Mouse (Mus musculus) cerebellum, adult 11 months (tissue): ENCODE data around the gene Cpeb3.
"Not testable (repeated sequence)": the region's sequence is repeated elsewhere in the genome, so short reads cannot be mapped to it uniquely, and the experiment has no call there.

Experiments used
- DNase-seq: peaks from one replicate; pipeline ENCODE4 v3.0.0; 2022

Cpeb3 gene

GRCm38 (mm10) chr19:37206641-37207302 is 1.6 kb downstream of the Cpeb3 start:
- no peak for DNase-seq

- DNase-seq, result not testable (repeated sequence)
Measured at GRCm38 (mm10) chr19:37205155-37205554, 3.2 kb downstream of the Cpeb3 start.

- no peak for DNase-seq
Measured at GRCm38 (mm10) chr19:37203371-37203770, 5.0 kb downstream of the Cpeb3 start.

GRCm38 (mm10) chr19:37199889-37200288 is 8.5 kb downstream of the Cpeb3 start:
- DNase-seq, result no peak

- DNase-seq, result no peak
Measured at GRCm38 (mm10) chr19:37198165-37198880, 10.1 kb downstream of the Cpeb3 start.

- no peak for DNase-seq
Measured at GRCm38 (mm10) chr19:37192475-37193058, 15.8 kb downstream of the Cpeb3 start.

- DNase-seq, result no peak
Measured at GRCm38 (mm10) chr19:37188366-37188948, 19.9 kb downstream of the Cpeb3 start.

GRCm38 (mm10) chr19:37177819-37178708 is 30.3 kb downstream of the Cpeb3 start:
- peak; percentile 55 for DNase-seq

- no peak for DNase-seq
Measured at GRCm38 (mm10) chr19:37176879-37177462, 31.4 kb downstream of the Cpeb3 start.

GRCm38 (mm10) chr19:37175919-37176318 is 32.5 kb downstream of the Cpeb3 start:
- peak; percentile 38 for DNase-seq

- peak; percentile 48 for DNase-seq
Measured at GRCm38 (mm10) chr19:37175436-37175805, 33.0 kb downstream of the Cpeb3 start.

GRCm38 (mm10) chr19:37174716-37175435 is 33.5 kb downstream of the Cpeb3 start:
- peak; percentile 53 for DNase-seq

- DNase-seq, result peak; percentile 69
Measured at GRCm38 (mm10) chr19:37174116-37174715, 34.2 kb downstream of the Cpeb3 start.

GRCm38 (mm10) chr19:37173331-37174115 is 34.9 kb downstream of the Cpeb3 start:
- no peak for DNase-seq

GRCm38 (mm10) chr19:37172566-37173130 is 35.8 kb downstream of the Cpeb3 start:
- peak; percentile 28 for DNase-seq

- DNase-seq, result no peak
Measured at GRCm38 (mm10) chr19:37172096-37172495, 36.3 kb downstream of the Cpeb3 start.

GRCm38 (mm10) chr19:37156770-37157336 is 51.5 kb downstream of the Cpeb3 start:
- no peak for DNase-seq

- no peak for DNase-seq
Measured at GRCm38 (mm10) chr19:37156040-37156439, 52.4 kb downstream of the Cpeb3 start.

GRCm38 (mm10) chr19:37147145-37147544 is 61.3 kb downstream of the Cpeb3 start:
- no peak for DNase-seq

- DNase-seq, result no peak
Measured at GRCm38 (mm10) chr19:37145846-37146245, 62.6 kb downstream of the Cpeb3 start.
